Mouse (Mus musculus) forelimb bud, embryonic 11.5 days (tissue): ENCODE data around the gene Slc35b1.

Experiments
- DNase-seq: peaks from one replicate; pipeline ENCODE4 v3.0.0-alpha.2; 2012; ENCODE audit warnings: low read depth, low spot score

Slc35b1 gene

GRCm38 (mm10) chr11:95365596-95365995 lies 18.9 kb upstream of the Slc35b1 start:
- no peak for DNase-seq

- DNase-seq = no peak
Measured at GRCm38 (mm10) chr11:95366280-95366897, 18.1 kb upstream of the Slc35b1 start.

GRCm38 (mm10) chr11:95367011-95367735 lies 17.3 kb upstream of the Slc35b1 start:
- no peak for DNase-seq

GRCm38 (mm10) chr11:95368231-95368823 lies 16.2 kb upstream of the Slc35b1 start:
- no peak for DNase-seq

GRCm38 (mm10) chr11:95368871-95369270 lies 15.6 kb upstream of the Slc35b1 start:
- no peak for DNase-seq

- no peak for DNase-seq
Measured at GRCm38 (mm10) chr11:95369964-95370890, 14.3 kb upstream of the Slc35b1 start.

- no peak for DNase-seq
Measured at GRCm38 (mm10) chr11:95371182-95371581, 13.3 kb upstream of the Slc35b1 start.

- no peak for DNase-seq
Measured at GRCm38 (mm10) chr11:95378926-95379325, 5.6 kb upstream of the Slc35b1 start.

GRCm38 (mm10) chr11:95379552-95379951 lies 4.9 kb upstream of the Slc35b1 start:
- no peak for DNase-seq

GRCm38 (mm10) chr11:95380711-95381110 lies 3.8 kb upstream of the Slc35b1 start:
- DNase-seq = no peak

- DNase-seq = no peak
Measured at GRCm38 (mm10) chr11:95381146-95381545, 3.3 kb upstream of the Slc35b1 start.

GRCm38 (mm10) chr11:95383331-95383986 lies 1.0 kb upstream of the Slc35b1 start:
- no peak for DNase-seq

GRCm38 (mm10) chr11:95384004-95384318 lies 531 bp upstream of the Slc35b1 start:
- DNase-seq = no peak

GRCm38 (mm10) chr11:95384973-95385320 lies 455 bp downstream of the Slc35b1 start:
- no peak for DNase-seq

- no peak for DNase-seq
Measured at GRCm38 (mm10) chr11:95387354-95387753, 2.9 kb downstream of the Slc35b1 start.

GRCm38 (mm10) chr11:95389006-95389405 lies 4.5 kb downstream of the Slc35b1 start:
- DNase-seq = no peak

GRCm38 (mm10) chr11:95390420-95390819 lies 5.9 kb downstream of the Slc35b1 start:
- DNase-seq = no peak

- DNase-seq = no peak
Measured at GRCm38 (mm10) chr11:95391201-95391600, 6.7 kb downstream of the Slc35b1 start.

- DNase-seq = no peak
Measured at GRCm38 (mm10) chr11:95391743-95392142, 7.3 kb downstream of the Slc35b1 start.

- no peak for DNase-seq
Measured at GRCm38 (mm10) chr11:95392223-95392667, 7.8 kb downstream of the Slc35b1 start.

- no peak for DNase-seq
Measured at GRCm38 (mm10) chr11:95392708-95393499, 8.4 kb downstream of the Slc35b1 start.
